Mouse (Mus musculus) macrophage (primary cell): ENCODE data around the gene Gpr173. TPM values are rescaled to one million over a fixed set of nuclear protein-coding genes. Genes with fewer than 3 reads are reported as not detected.
"Not testable (repeated sequence)": the region's sequence is repeated elsewhere in the genome, so short reads cannot be mapped to it uniquely, and the experiment has no call there.

Experiments used
- H3K27ac ChIP-seq: fragments of 350-480 bp; formaldehyde crosslinking; 2 replicates; pipeline ENCODE4 v1.9.0; 2021
- H3K36me3 ChIP-seq: fragments of 350-480 bp; formaldehyde crosslinking; 2 replicates; pipeline ENCODE4 v1.9.0; 2021; ENCODE audit errors: inconsistent target
- H3K4me3 ChIP-seq: fragments of 350-480 bp; formaldehyde crosslinking; 2 replicates; pipeline ENCODE4 v1.9.0; 2021; ENCODE audit errors: inconsistent target
- H3K79me2 ChIP-seq: fragments of 350-480 bp; formaldehyde crosslinking; 2 replicates; pipeline ENCODE4 v1.9.0; 2021; ENCODE audit errors: inconsistent target
- WGBS: methylation state at CpG from one replicate; pipeline ENCODE4 v1.1.7; 2026; ENCODE audit warnings: inconsistent platforms; ENCODE audit not compliant: missing documents; 5-methylcytosine and 5-hydroxymethylcytosine counted together
- polyA plus RNA-seq: library from polyadenylated mRNA; stranded (reverse); fragments of 250-400 nt; gene quantifications from 3 replicates; pipeline ENCODE4 v1.2.4, GENCODE M21; 2018; ENCODE audit warnings: inconsistent platforms
- total RNA-seq, 78 experiments: library from RNA; depleted of rRNA; stranded (reverse); fragments of 250-400 nt; gene quantifications; 1 replicate in 9 of 78; 2 replicates in 24 of 78; 3 replicates in 43 of 78; 4 replicates in 2 of 78; pipeline ENCODE4 v1.2.4; 2018; ENCODE audit warnings: inconsistent platforms in 56 of 78

Gene Gpr173
- under 1 TPM in 1 of 26 experiments, not detected in 25; 0.16 TPM for total RNA-seq (2018; cell fraction: chromatin; rRNA removed)
- total RNA-seq (2018; cell fraction: cytosol; rRNA removed) = not detected
- not detected for total RNA-seq (2018; cell fraction: nucleus; rRNA removed)
- not detected in 3 replicates for polyA plus RNA-seq

- no peak within 1 kb of the TSS for H3K4me3 ChIP-seq
- no peaks in the 10 kb centered on the region for H3K79me2 ChIP-seq
- no peaks in the 10 kb centered on the region for H3K36me3 ChIP-seq
- WGBS = 53% methylated on average over 14 of the region's 24 CpGs
- H3K27ac ChIP-seq = no peak within 1 kb of the TSS
Measured at GRCm38 (mm10) chrX:152368397-152369273, at the start of gene Gpr173. Gene Gpr173, minus strand, starts transcription at chrX:152368704.

- Histone ChIP-seq H3K36me3 (no peaks in the 10 kb centered on the region), H3K4me3 (no peak overlapping the region), H3K27ac (no peak overlapping the region), H3K79me2 (no peaks in the 10 kb centered on the region)
- 80% methylated on average over 1 of the region's 1 CpGs for WGBS
Measured at GRCm38 (mm10) chrX:152403251-152403650, 34.7 kb upstream of the Gpr173 start.

- no peak overlapping the region for H3K4me3 ChIP-seq
- WGBS = 79% methylated on average over 2 of the region's 2 CpGs
- no peaks in the 10 kb centered on the region for H3K36me3 ChIP-seq
- H3K79me2 ChIP-seq = no peaks in the 10 kb centered on the region
- H3K27ac ChIP-seq = no peak overlapping the region
Measured at GRCm38 (mm10) chrX:152400096-152400495, 31.6 kb upstream of the Gpr173 start.

GRCm38 (mm10) chrX:152368054-152368396 is 479 bp downstream of the Gpr173 start:
- Histone ChIP-seq H3K27ac (no peak overlapping the region), H3K36me3 (no peaks in the 10 kb centered on the region), H3K4me3 (no peak overlapping the region), H3K79me2 (no peaks in the 10 kb centered on the region)
- WGBS = 63% methylated on average over 4 of the region's 4 CpGs

- no peaks in the 10 kb centered on the region for H3K36me3 ChIP-seq
- no peaks in the 10 kb centered on the region for H3K79me2 ChIP-seq
- H3K4me3 ChIP-seq = no peak overlapping the region
- WGBS = 55% methylated on average over 2 of the region's 2 CpGs
- no peak overlapping the region for H3K27ac ChIP-seq
Measured at GRCm38 (mm10) chrX:152366418-152366817, 2.1 kb downstream of the Gpr173 start.

GRCm38 (mm10) chrX:152352553-152353153 is 15.9 kb downstream of the Gpr173 start:
- Histone ChIP-seq H3K27ac (no peak overlapping the region), H3K36me3 (no peaks in the 10 kb centered on the region), H3K4me3 (no peak overlapping the region), H3K79me2 (no peaks in the 10 kb centered on the region)
- 17% methylated on average over 5 of the region's 5 CpGs for WGBS

GRCm38 (mm10) chrX:152347041-152347440 is 21.5 kb downstream of the Gpr173 start:
- no peaks in the 10 kb centered on the region for H3K36me3 ChIP-seq
- 91% methylated on average over 14 of the region's 14 CpGs for WGBS
- H3K27ac ChIP-seq = no peak overlapping the region
- H3K4me3 ChIP-seq = no peak overlapping the region
- no peaks in the 10 kb centered on the region for H3K79me2 ChIP-seq

GRCm38 (mm10) chrX:152346587-152346986 is 21.9 kb downstream of the Gpr173 start:
- Histone ChIP-seq H3K79me2 (no peaks in the 10 kb centered on the region), H3K4me3 (no peak overlapping the region), H3K36me3 (no peaks in the 10 kb centered on the region), H3K27ac (no peak overlapping the region)
- WGBS = 93% methylated on average over 15 of the region's 15 CpGs

- Histone ChIP-seq H3K27ac (peak overlapping the region; percentile 61), H3K4me3 (peak overlapping the region; percentile 14; the same call in 1 of the 2 replicates), H3K36me3 (no peaks in the 10 kb centered on the region), H3K79me2 (no peaks in the 10 kb centered on the region)
- WGBS = 30% methylated on average over 6 of the region's 6 CpGs
Measured at GRCm38 (mm10) chrX:152342903-152343302, 25.6 kb downstream of the Gpr173 start.

- peak within 1 kb of the TSS; percentile 61 for H3K27ac ChIP-seq
Measured at GRCm38 (mm10) chrX:152342358-152342901, 26.1 kb downstream of the Gpr173 start, which contains the start of gene Tspyl2. Gene Tspyl2, minus strand, starts transcription at chrX:152342425.

GRCm38 (mm10) chrX:152341496-152341895 is 27.0 kb downstream of the Gpr173 start:
- H3K36me3 ChIP-seq = no peaks in the 10 kb centered on the region
- H3K79me2 ChIP-seq = no peaks in the 10 kb centered on the region
- H3K27ac ChIP-seq = peak overlapping the region; percentile 28
- H3K4me3 ChIP-seq = peak overlapping the region; percentile 54
- WGBS = 55% methylated on average over 9 of the region's 11 CpGs

More at GRCm38 (mm10) chrX:152342358-152342901, 26.1 kb downstream of the Gpr173 start, which contains the start of gene Tspyl2:
- H3K36me3 ChIP-seq = no peaks in the 10 kb centered on the region
- 18% methylated on average over 13 of the region's 27 CpGs for WGBS
- H3K4me3 ChIP-seq = peak within 1 kb of the TSS; percentile 54
- no peaks in the 10 kb centered on the region for H3K79me2 ChIP-seq

GRCm38 (mm10) chrX:152336546-152337332 is 31.8 kb downstream of the Gpr173 start:
- Histone ChIP-seq H3K27ac (peak overlapping the region; percentile 57), H3K79me2 (no peaks in the 10 kb centered on the region), H3K4me3 (no peak overlapping the region; the same call in 1 of the 2 replicates), H3K36me3 (no peaks in the 10 kb centered on the region)
- WGBS = 29% methylated on average over 30 of the region's 33 CpGs

GRCm38 (mm10) chrX:152336123-152336522 is 32.4 kb downstream of the Gpr173 start:
- H3K4me3 ChIP-seq = not testable (repeated sequence)
- WGBS = 55% methylated on average over 2 of the region's 4 CpGs

GRCm38 (mm10) chrX:152329400-152329799 is 39.1 kb downstream of the Gpr173 start:
- H3K27ac ChIP-seq, H3K36me3 ChIP-seq, H3K4me3 ChIP-seq: not testable (repeated sequence)
- peaks cover 19% of the 10 kb centered on the region; the same call in 1 of the 2 replicates for H3K79me2 ChIP-seq

More at GRCm38 (mm10) chrX:152336123-152336522, 32.4 kb downstream of the Gpr173 start:
- not testable (repeated sequence) for H3K27ac ChIP-seq, H3K36me3 ChIP-seq, H3K79me2 ChIP-seq
